Mouse (Mus musculus) inflammation-experienced regulatory T-cells, adult 16 weeks (primary cell): ENCODE data around the gene Ubn1. TPM values are rescaled to one million over a fixed set of nuclear protein-coding genes. Genes with fewer than 3 reads are reported as not detected.

Experiments used
- polyA plus RNA-seq: library from polyadenylated mRNA; unstranded; fragments of 100-300 nt; shearing (Covaris generic); gene quantifications from one replicate; pipeline ENCODE4 v1.2.1, GENCODE M21; 2017

The Ubn1 gene
- 16.7 TPM for polyA plus RNA-seq

GRCm38 (mm10) chr16:5049774-5050234 lies at the start of gene Ubn1, which contains the start of gene Glyr1:
Ubn1 (plus strand) TSS chr16:5050057.
Glyr1 (minus strand) TSS chr16:5049863.

GRCm38 (mm10) chr16:5007067-5007466 lies 42.8 kb upstream of the Ubn1 start, which contains the start of gene Smim22:
Smim22 (plus strand) TSS chr16:5007288.

GRCm38 (mm10) chr16:5013054-5013838 lies 36.6 kb upstream of the Ubn1 start, which contains the start of gene Rogdi:
Rogdi (minus strand) TSS chr16:5013553.

GRCm38 (mm10) chr16:5132401-5132801 lies 82.5 kb downstream of the Ubn1 start, which contains the start of gene Ppl:
Ppl (minus strand) TSS chr16:5132421.

Other genes with a start within 250 kb of the Ubn1 start
- gene 4930562C15Rik, start 214.6 kb upstream of the Ubn1 start, polyA plus RNA-seq: 0.35 TPM
- gene Ubald1, start 169.7 kb upstream of the Ubn1 start, polyA plus RNA-seq: 53.9 TPM
- 80.7 TPM for gene Mgrn1, start 163.8 kb upstream of the Ubn1 start, polyA plus RNA-seq
- gene Nudt16l1, start 111.3 kb upstream of the Ubn1 start, polyA plus RNA-seq: 163 TPM
- 96.9 TPM for gene Anks3, start 85.9 kb upstream of the Ubn1 start, polyA plus RNA-seq
- not detected for gene Sept12, start 52.2 kb upstream of the Ubn1 start, polyA plus RNA-seq
- not detected for gene Smim22, start 42.8 kb upstream of the Ubn1 start, polyA plus RNA-seq
- gene Rogdi, start 36.5 kb upstream of the Ubn1 start, polyA plus RNA-seq: 24.5 TPM
- gene Glyr1, start 194 bp upstream of the Ubn1 start, polyA plus RNA-seq: 188 TPM
- not detected for gene Ppl, start 82.4 kb downstream of the Ubn1 start, polyA plus RNA-seq
- not detected for gene Sec14l5, start 97.1 kb downstream of the Ubn1 start, polyA plus RNA-seq
- 18.8 TPM for gene Nagpa, start 154.0 kb downstream of the Ubn1 start, polyA plus RNA-seq
- gene AU021092, start 172.2 kb downstream of the Ubn1 start, polyA plus RNA-seq: not detected
- 45.3 TPM for gene Alg1, start 183.6 kb downstream of the Ubn1 start, polyA plus RNA-seq
- 51.8 TPM for gene Eef2kmt, start 205.9 kb downstream of the Ubn1 start, polyA plus RNA-seq